Mouse (Mus musculus) heart, adult 18-20 months (tissue): ENCODE results near the gene Dlg3. TPM values are rescaled to one million over a fixed set of nuclear protein-coding genes. Genes with fewer than 3 reads are reported as not detected.

Experiments
- DNase-seq, 2 experiments: peaks; one replicate each; pipeline ENCODE4 v3.0.0; 2021 to 2022; ENCODE audit warnings: mixed read lengths in 1 of 2
- total RNA-seq, 2 experiments: library from RNA; stranded (reverse); gene quantifications; 2 replicates each; pipeline ENCODE4 v1.2.3; 2021

Gene Dlg3
- total RNA-seq, 2 experiments from 2014 or later = 2.1 to 2.8 TPM

DNA sequence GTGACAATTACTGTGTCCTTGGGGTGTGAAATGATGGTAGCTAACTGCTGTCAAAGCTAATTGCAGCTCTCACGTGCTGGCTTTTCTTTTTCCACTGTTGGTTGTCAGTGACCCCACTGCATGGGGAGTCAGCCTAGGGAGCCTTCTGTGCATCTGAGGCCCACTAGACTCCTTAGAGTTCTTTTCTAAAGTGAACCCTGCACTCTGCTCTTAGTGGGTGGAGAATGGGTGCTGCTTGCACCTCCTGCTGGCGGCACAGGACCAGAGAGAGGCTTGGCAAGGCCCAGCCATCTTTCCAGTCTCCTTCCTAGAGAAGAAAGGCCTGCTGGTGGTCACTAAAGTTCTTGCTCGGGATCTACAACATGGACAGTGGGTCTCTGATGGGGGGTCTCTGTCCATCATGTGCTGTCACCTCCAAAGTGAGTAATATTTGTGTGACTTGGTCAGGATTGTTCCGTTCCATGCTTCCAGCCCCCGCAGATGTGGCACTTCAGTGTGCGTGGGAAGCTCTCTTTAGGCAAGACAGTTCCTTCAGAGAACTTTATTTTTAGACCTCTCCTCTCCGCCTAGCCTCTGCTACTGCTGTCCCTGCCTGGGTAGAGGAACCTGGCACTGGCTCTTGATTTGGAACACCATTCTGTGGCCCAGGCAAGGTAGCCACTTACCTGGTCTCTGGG is 30.5 kb downstream of the Dlg3 start:
- DNase-seq = no peak

DNA sequence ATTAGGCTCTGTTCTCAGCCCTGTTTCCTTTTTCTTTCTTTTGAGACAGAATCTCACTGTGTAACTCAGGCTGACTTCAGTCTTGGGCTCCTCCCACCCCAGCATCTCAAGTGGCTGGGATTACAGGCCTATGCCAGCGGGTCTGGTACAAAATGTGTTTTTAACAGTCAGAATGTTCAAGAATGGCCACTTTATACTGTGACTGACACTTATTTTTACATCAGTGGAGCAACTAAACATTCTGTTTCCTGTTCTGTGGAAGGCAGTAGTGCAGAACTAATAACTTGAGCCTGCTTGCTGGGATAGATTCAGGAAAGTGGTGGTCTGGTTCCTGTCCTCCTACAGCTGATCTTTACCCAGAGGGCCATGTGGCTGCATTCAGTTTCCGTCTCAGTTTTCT is 33.1 kb downstream of the Dlg3 start:
- no peak for DNase-seq

DNA sequence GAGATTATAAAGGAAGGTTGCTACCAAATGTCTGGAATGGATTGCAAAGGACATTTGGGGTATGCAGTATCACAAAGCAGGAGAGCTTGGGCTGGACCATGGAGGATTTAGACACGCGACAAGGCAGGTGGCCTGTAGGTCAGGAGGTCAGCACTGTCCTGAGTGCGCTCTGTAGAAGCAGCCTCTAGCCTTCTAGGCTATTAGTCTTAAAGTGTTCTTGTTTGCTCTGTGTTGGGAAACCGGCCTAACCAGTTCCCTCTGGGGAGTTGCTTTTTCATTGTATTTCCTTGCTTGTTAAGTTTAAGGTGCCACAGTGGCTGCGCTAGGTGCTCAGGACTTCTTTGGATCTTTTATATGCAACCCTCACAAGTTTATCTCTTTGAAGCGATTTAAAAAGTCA is 34.5 kb downstream of the Dlg3 start:
- no peak for DNase-seq

DNA sequence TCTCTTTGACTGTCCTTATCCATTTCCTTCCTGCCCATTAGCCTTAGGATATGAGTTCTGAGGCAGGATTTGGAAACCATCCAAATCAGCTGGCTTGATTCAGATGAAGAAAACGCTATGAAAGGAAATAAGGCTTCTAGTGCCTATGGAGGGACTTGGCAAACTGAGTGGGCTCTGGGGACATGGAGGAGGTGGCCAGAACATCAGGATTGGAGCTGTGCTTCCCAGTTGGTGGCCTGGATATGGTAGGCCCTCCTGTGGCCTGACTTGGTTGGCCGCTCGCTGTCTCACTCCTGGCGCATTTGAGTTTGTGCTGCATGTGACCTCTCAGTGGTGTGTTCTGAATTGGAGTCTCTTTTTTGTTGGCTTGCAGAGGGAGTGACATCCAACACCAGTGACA is 43.6 kb downstream of the Dlg3 start:
- peak in 1 of 2 experiments; percentile 2 for DNase-seq

DNA sequence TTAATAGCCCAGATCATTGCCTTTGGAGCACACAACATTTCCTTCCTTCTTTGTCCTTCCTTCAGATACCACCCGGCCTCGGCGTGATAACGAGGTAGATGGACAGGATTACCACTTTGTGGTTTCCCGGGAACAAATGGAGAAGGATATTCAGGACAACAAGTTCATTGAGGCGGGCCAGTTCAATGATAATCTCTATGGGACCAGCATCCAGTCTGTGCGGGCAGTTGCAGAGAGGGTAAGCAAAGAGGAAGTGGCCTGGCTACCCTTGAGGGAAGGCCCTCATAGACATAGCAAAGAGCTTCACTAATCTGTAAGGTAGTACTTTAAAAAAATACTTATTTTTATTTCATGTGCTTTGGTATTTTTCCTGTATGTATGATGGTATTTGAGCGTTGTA is 46.6 kb downstream of the Dlg3 start:
- no peak for DNase-seq

DNA sequence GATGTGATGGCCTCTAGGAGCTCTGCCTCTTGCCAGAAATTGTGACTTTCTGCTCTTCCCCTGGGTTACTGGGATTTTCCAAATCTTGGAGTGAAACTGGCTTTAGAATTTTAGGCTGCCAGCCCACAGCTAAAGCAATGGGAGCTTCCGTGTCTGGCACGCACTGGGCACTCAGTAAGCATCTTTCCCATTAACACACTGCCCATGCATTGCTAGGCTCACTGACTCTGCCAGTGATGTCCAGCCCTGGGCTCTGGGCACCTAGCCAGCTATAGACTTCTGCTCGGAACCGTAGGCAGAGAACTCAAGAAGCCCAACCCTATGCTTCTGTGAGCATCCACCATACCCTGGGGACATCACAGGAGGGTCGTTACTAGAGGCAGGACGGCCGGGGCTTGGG is 48.2 kb downstream of the Dlg3 start:
- no peak for DNase-seq

DNA sequence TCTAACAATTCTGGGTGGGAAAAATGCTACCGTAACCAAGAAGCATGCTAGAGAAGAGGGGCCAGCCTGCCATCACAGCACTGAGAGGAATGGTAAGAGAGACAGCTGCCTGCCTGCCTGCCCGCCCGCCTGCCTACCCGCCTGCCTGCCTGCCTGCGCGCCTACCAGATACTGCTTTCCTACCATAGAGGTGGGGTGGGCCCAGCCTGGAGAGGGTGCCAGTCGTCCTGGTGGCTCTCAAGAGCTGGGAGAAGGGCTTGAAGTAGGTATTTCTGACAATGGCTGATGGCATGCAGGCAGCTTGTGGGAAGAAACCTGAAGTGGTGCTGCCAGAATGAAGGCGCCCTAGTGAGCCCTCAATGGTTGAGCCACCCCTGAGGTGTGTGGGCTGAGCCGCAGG is 51.2 kb downstream of the Dlg3 start:
- no peak for DNase-seq

DNA sequence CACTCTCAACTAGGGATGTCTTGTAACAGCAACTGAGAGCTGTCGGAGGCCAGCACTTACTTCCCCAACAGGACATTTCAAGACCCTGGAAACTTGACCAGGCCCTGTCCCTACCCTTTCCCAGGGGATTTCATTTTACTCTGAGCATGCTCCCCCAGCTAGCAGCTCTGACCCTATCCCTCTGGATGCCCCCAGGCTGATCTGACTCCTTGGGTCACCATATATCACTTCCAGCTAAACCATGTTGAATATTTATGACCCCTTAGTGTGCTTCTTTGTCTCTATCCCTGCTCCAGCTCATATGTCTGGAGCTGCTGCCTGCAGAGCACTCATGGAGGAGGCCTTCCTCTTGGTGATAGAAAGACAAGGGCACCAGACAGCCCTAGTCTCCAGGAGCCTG is 53.6 kb downstream of the Dlg3 start:
- no peak for DNase-seq

DNA sequence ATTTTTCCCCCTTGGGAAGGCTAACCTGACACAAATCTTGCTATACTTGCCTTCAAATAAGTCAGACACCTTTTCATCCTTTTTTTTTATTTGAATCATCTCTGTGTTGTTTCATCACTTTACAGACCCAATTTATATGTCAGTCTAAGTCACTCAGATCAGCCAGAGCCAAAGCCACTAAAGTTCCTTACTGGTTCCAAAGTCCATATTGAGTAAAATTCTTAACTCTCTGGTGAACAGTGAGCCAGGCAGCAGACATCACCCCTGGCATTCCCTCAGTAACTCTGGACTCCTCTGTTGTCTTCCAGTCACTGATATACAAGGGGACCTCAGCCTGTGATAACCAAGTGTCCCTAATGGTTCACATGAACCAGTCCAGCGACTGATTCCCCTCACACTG is 58.0 kb downstream of the Dlg3 start:
- DNase-seq = no peak

DNA sequence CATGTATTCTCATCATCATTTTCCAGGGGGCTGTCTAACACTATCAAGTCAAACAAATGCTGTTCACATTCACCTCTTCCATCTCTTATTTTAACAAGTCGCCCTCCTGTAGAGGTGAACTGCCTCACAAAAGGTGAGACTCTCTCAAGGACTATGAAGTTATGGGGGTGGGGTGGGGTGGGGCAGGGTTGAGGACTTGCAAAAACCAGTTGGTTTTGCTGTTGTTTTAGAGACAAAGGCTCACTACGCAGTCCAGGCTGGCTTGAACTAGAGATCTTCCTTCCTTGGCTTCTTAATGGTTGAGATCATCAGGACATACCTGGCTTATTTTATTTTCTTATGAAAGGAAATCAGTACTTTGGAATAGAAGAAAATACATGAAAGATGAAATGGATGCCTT is 65.3 kb downstream of the Dlg3 start:
- no peak for DNase-seq

DNA sequence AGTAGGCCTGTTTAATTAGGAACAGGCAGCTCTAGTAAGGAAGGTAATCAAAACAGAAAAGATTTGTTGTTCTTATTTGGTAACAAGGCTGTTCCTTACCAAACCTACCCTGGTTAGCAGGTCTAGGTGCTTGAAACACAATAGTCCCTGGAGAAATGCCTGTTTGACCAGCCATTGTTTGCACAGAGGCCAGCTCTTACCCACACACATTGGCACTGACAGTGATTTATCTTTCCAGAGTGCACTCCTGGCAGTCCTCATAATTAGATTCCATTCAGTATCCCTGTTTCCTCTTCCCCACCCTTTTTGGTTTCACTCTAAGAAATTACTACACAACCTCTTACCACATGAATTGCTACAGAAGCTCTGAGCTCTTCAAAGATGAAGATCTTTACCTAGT is 71.7 kb downstream of the Dlg3 start:
- DNase-seq = no peak

Other genes starting within 250 kb of the Dlg3 start
- not detected for gene Dgat2l6, start 242.9 kb upstream of the Dlg3 start, total RNA-seq
- not detected for gene Awat1, start 195.5 kb upstream of the Dlg3 start, total RNA-seq
- not detected for gene P2ry4, start 172.9 kb upstream of the Dlg3 start, total RNA-seq
- not detected for gene Arr3, start 162.2 kb upstream of the Dlg3 start, total RNA-seq
- under 1 TPM; 0.31 to 0.35 TPM for gene Kif4, start 142.0 kb upstream of the Dlg3 start, total RNA-seq
- 10 to 100 TPM; 21.3 to 23.5 TPM for gene Pdzd11, start 141.2 kb upstream of the Dlg3 start, total RNA-seq
- under 1 TPM in 1 of 2 experiments, not detected in 1; 0.36 TPM for gene Gdpd2, start 37.8 kb upstream of the Dlg3 start, total RNA-seq